Mouse (Mus musculus) thymus, adult 2 months (tissue): ENCODE data around the gene Afg1l.

Experiments
- CTCF ChIP-seq: fragments of 200-500 bp; IDR thresholded peaks from 2 replicates; pipeline ENCODE4 v1.5.1; 2012; ENCODE audit warnings: mild to moderate bottlenecking, control low read depth, low read length, moderate library complexity, borderline replicate concordance; ENCODE audit not compliant: control insufficient read depth, poor library complexity, insufficient read depth; ENCODE audit errors: extremely low read depth
- POLR2A ChIP-seq: fragments of 200-500 bp; IDR thresholded peaks from 2 replicates; pipeline ENCODE4 v1.6.1; 2012; ENCODE audit warnings: mild to moderate bottlenecking, low read length, control low read depth, moderate library complexity; ENCODE audit not compliant: control insufficient read depth, poor library complexity, insufficient read depth; ENCODE audit errors: extremely low read depth

GRCm38 (mm10) chr10:42384946-42385644 is 93.3 kb downstream of the Afg1l start:
- TF ChIP-seq POLR2A = no peak
- TF ChIP-seq CTCF = no peak
